Mouse (Mus musculus) kidney, embryonic 14.5 days (tissue): ENCODE measurements around the gene Krt77. TPM values are rescaled to one million over a fixed set of nuclear protein-coding genes. Genes with fewer than 3 reads are reported as not detected.

Experiments used
- ATAC-seq: fragments of 200-750 bp; cut with Nextera tagmentation; 2 replicates; pipeline ENCODE4 v1.8.0; 2017; ENCODE audit warnings: moderate number of reproducible peaks, mild to moderate bottlenecking, moderate TSS enrichment, moderate library complexity; ENCODE audit not compliant: low FRiP score, low TSS enrichment
- H3K27ac ChIP-seq: fragments of 300-500 bp; sonication (generic); 2 replicates; pipeline ENCODE4 v1.5.1; 2014; ENCODE audit warnings: low read depth, mild to moderate bottlenecking, low read length, moderate library complexity, mixed read lengths
- H3K27me3 ChIP-seq: fragments of 300-500 bp; sonication (generic); 2 replicates; pipeline ENCODE4 v1.6.1; 2014; ENCODE audit warnings: mild to moderate bottlenecking, low read length; ENCODE audit not compliant: control insufficient read depth, insufficient read depth
- H3K36me3 ChIP-seq: fragments of 300-500 bp; sonication (generic); 2 replicates; pipeline ENCODE4 v1.6.1; 2014; ENCODE audit warnings: low read length, mixed read lengths; ENCODE audit not compliant: control insufficient read depth, insufficient read depth
- H3K4me1 ChIP-seq: fragments of 300-500 bp; sonication (generic); 2 replicates; pipeline ENCODE4 v1.6.1; 2014; ENCODE audit warnings: low read length, mixed read lengths; ENCODE audit not compliant: control insufficient read depth, insufficient read depth
- H3K4me2 ChIP-seq: fragments of 300-500 bp; sonication (generic); replicated peaks from 2 replicates; pipeline ENCODE4 v1.6.1; 2014; ENCODE audit warnings: low read depth, mild to moderate bottlenecking, low read length
- H3K4me3 ChIP-seq: fragments of 300-500 bp; sonication (generic); 2 replicates; pipeline ENCODE4 v1.5.1; 2014; ENCODE audit warnings: mild to moderate bottlenecking, low read length
- H3K9ac ChIP-seq: fragments of 300-500 bp; sonication (generic); 2 replicates; pipeline ENCODE4 v1.6.1; 2014; ENCODE audit warnings: low read depth, mild to moderate bottlenecking, low read length, moderate library complexity
- H3K9me3 ChIP-seq: fragments of 300-500 bp; sonication (generic); 2 replicates; pipeline ENCODE4 v1.6.1; 2016; ENCODE audit warnings: low read length; ENCODE audit not compliant: control insufficient read depth
- WGBS: fragments of 180-500 bp; shearing (Covaris S2); extraction: QIAGEN DNeasy Blood & Tissue Kit; methylation state at CpG from one replicate; pipeline ENCODE4 v1.1.7; 2014; 5-methylcytosine and 5-hydroxymethylcytosine counted together
- polyA plus RNA-seq: library from polyadenylated mRNA; unstranded; fragments of >200 nt; fragmentation: Nextera tagmentation; extraction: Ambion mirVana; gene quantifications from 2 replicates; pipeline ENCODE4 v1.2.1, GENCODE M21; 2014

Krt77 gene
- polyA plus RNA-seq, 1 experiment from 2014 or later, result not detected

GRCm38 (mm10) chr15:101873231-101873630, 3.7 kb upstream of the Krt77 start:
- Histone ChIP-seq H3K4me2 (no peak overlapping the region), H3K27ac (no peak overlapping the region), H3K9me3 (no peaks in the 10 kb centered on the region), H3K36me3 (no peaks in the 10 kb centered on the region), H3K4me3 (no peak overlapping the region), H3K4me1 (no peaks in the 10 kb centered on the region), H3K27me3 (0 out of 2 replicates have a peak, but pooled peaks cover 2% of the 10 kb centered on the region), H3K9ac (no peak overlapping the region)
- ATAC-seq, result no peak
- 45% methylated on average over 4 of the region's 4 CpGs for WGBS

- no peak for ATAC-seq
- WGBS, result 78% methylated on average over 7 of the region's 7 CpGs
- 0 out of 2 replicates have a peak, but pooled peaks cover 2% of the 10 kb centered on the region for H3K27me3 ChIP-seq
- H3K9me3 ChIP-seq, result no peaks in the 10 kb centered on the region
- no peak overlapping the region for H3K27ac ChIP-seq
- H3K4me3 ChIP-seq, result no peak overlapping the region
- H3K9ac ChIP-seq, result no peak overlapping the region
- no peaks in the 10 kb centered on the region for H3K36me3 ChIP-seq
- H3K4me1 ChIP-seq, result no peaks in the 10 kb centered on the region
- no peak overlapping the region for H3K4me2 ChIP-seq
Measured at GRCm38 (mm10) chr15:101866754-101867153, 2.8 kb downstream of the Krt77 start.

- WGBS, result 59% methylated on average over 13 of the region's 13 CpGs
- Histone ChIP-seq H3K27ac (no peak overlapping the region), H3K9me3 (no peaks in the 10 kb centered on the region), H3K4me2 (peak overlapping the region; percentile 54), H3K9ac (no peak overlapping the region), H3K36me3 (no peaks in the 10 kb centered on the region), H3K4me3 (no peak overlapping the region), H3K4me1 (peaks cover 6% of the 10 kb centered on the region; the same call in 1 of the 2 replicates), H3K27me3 (peaks cover 12% of the 10 kb centered on the region)
- ATAC-seq, result peak; percentile 55; the same call in 1 of the 2 replicates
Measured at GRCm38 (mm10) chr15:101860421-101861130, 8.9 kb downstream of the Krt77 start.

GRCm38 (mm10) chr15:101859735-101860170, 9.8 kb downstream of the Krt77 start:
- Histone ChIP-seq H3K4me1 (peaks cover 6% of the 10 kb centered on the region; the same call in 1 of the 2 replicates), H3K27ac (no peak overlapping the region), H3K27me3 (peaks cover 12% of the 10 kb centered on the region), H3K36me3 (no peaks in the 10 kb centered on the region), H3K9me3 (no peaks in the 10 kb centered on the region), H3K9ac (peak overlapping the region; percentile 45), H3K4me3 (peak overlapping the region; percentile 31), H3K4me2 (peak overlapping the region; percentile 54)
- no peak; the same call in 1 of the 2 replicates for ATAC-seq
- 1% methylated on average over 23 of the region's 33 CpGs for WGBS

- Histone ChIP-seq H3K36me3 (no peaks in the 10 kb centered on the region), H3K4me3 (no peak overlapping the region), H3K27ac (no peak overlapping the region), H3K4me2 (peak overlapping the region; percentile 54; the same call in 1 of the 2 replicates), H3K4me1 (peaks cover 6% of the 10 kb centered on the region; the same call in 1 of the 2 replicates), H3K9me3 (no peaks in the 10 kb centered on the region), H3K27me3 (peaks cover 12% of the 10 kb centered on the region), H3K9ac (no peak overlapping the region)
- ATAC-seq, result no peak
- 5% methylated on average over 11 of the region's 11 CpGs for WGBS
Measured at GRCm38 (mm10) chr15:101858673-101859425, 10.7 kb downstream of the Krt77 start.

- H3K4me2 ChIP-seq, result no peak overlapping the region
- no peak overlapping the region for H3K4me3 ChIP-seq
- 25% methylated on average over 5 of the region's 5 CpGs for WGBS
- H3K27me3 ChIP-seq, result peaks cover 22% of the 10 kb centered on the region
- no peak for ATAC-seq
- H3K36me3 ChIP-seq, result no peaks in the 10 kb centered on the region
- no peak overlapping the region for H3K9ac ChIP-seq
- H3K27ac ChIP-seq, result no peak overlapping the region
- peaks cover 6% of the 10 kb centered on the region; the same call in 1 of the 2 replicates for H3K4me1 ChIP-seq
- H3K9me3 ChIP-seq, result no peaks in the 10 kb centered on the region
Measured at GRCm38 (mm10) chr15:101856696-101857095, 12.8 kb downstream of the Krt77 start.

- no peak overlapping the region for H3K4me3 ChIP-seq
- 65% methylated on average over 3 of the region's 3 CpGs for WGBS
- ATAC-seq, result no peak
- peaks cover 6% of the 10 kb centered on the region; the same call in 1 of the 2 replicates for H3K4me1 ChIP-seq
- H3K9me3 ChIP-seq, result no peaks in the 10 kb centered on the region
- H3K27ac ChIP-seq, result no peak overlapping the region
- H3K4me2 ChIP-seq, result no peak overlapping the region
- H3K27me3 ChIP-seq, result peaks cover 20% of the 10 kb centered on the region
- no peaks in the 10 kb centered on the region for H3K36me3 ChIP-seq
- H3K9ac ChIP-seq, result no peak overlapping the region
Measured at GRCm38 (mm10) chr15:101855732-101856131, 13.8 kb downstream of the Krt77 start.

GRCm38 (mm10) chr15:101854294-101854693, 15.2 kb downstream of the Krt77 start:
- Histone ChIP-seq H3K9ac (no peak overlapping the region), H3K4me3 (no peak overlapping the region), H3K4me2 (no peak overlapping the region), H3K36me3 (no peaks in the 10 kb centered on the region), H3K4me1 (no peaks in the 10 kb centered on the region), H3K27ac (no peak overlapping the region), H3K27me3 (peaks cover 11% of the 10 kb centered on the region; the same call in 1 of the 2 replicates), H3K9me3 (no peaks in the 10 kb centered on the region)
- no peak for ATAC-seq
- 24% methylated on average over 5 of the region's 5 CpGs for WGBS

- Histone ChIP-seq H3K4me3 (no peak overlapping the region), H3K9me3 (no peaks in the 10 kb centered on the region), H3K4me1 (no peaks in the 10 kb centered on the region), H3K9ac (no peak overlapping the region), H3K27me3 (peaks cover 14% of the 10 kb centered on the region; the same call in 1 of the 2 replicates), H3K36me3 (no peaks in the 10 kb centered on the region), H3K27ac (no peak overlapping the region), H3K4me2 (no peak overlapping the region)
- WGBS, result 15% methylated on average over 5 of the region's 5 CpGs
- no peak for ATAC-seq
Measured at GRCm38 (mm10) chr15:101852571-101852970, 16.9 kb downstream of the Krt77 start.
